Mouse (Mus musculus): ENCODE measurements at regions not wholly inside any gene's neighbourhood (a gene's known extent, or its start where the extent isn't known, plus 50 kb on each side); places are given as distances from the start of the nearest gene placed in this dataset.

DNA sequence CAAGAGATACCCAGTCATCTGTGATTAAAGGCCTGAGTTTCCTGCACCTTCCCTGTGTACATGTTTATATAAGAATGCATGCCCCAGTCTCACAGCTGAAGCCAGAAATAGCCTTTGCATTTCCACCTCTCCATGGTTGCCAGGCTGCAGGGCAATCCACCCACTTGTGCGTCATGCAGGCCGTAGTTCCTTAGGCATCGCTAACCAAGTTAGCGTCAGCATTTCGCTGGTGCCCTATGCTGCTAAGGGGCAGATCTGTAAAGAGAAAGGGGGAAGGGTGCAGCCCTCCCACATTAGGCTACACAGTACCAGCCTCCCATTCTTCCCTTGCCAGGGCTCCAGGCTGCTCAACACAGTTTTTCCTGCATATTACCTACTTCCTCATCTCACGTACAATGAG, 155.6 kb upstream of the Actbl2 start:
- DNase-seq (ENCODE audit: extremely low spot score in 1 of 2, low spot score in 1 of 2), result peak; percentile 46 to 75

DNA sequence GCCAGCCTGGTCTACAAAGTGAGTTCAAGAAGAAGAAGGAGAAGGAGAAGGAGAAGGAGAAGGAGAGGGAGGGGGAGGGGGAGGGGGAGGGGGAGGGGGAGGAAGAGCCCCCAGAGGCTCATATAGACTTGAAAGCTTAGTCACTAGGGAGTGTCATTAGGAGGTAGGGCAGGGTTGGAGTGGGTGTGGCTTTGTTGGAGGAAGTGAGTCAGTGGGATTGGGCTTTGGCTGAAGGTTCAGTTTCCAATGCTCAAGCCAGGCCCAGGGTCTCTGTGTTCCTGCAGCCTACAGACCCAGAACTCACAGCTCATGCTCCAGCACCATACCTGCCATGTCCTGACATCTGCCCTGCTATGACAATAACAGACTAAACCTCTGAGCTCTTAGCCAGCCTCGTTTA, 154.4 kb upstream of the Actbl2 start:
- no peak for DNase-seq (ENCODE audit: extremely low spot score in 1 of 2, low spot score in 1 of 2)

DNA sequence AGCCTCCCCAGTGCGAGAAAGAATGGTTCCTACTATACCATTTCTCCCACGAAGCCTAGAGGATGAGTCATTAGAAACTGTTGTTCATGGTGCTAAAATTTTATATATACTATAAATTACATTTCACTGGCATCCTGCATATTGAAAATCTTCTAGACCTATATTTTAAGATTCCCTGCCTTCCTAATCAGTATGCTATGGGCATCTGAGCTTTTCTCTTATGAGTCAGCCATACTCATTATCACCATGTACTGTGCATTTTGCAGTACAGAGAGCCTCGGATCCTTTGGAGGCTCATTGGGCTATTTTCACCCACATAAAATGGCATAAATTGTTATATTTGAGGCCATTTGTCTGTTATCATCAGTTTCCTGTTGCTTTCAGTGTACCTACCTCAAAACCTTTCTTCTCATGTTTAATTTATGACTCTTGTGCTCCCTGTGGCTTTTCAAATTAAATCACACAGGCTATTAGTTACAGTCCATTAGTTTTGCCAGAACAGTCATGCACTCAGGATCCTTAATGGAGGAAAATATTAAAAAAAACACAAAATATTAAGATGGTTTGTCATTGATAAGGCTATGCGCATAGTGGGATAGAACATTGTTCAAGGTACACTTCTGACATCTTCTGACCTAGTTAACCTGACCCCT, 150.1 kb upstream of the Actbl2 start:
- DNase-seq (ENCODE audit: extremely low spot score in 1 of 2, low spot score in 1 of 2), result peak in 1 of 2 experiments; percentile 38

DNA sequence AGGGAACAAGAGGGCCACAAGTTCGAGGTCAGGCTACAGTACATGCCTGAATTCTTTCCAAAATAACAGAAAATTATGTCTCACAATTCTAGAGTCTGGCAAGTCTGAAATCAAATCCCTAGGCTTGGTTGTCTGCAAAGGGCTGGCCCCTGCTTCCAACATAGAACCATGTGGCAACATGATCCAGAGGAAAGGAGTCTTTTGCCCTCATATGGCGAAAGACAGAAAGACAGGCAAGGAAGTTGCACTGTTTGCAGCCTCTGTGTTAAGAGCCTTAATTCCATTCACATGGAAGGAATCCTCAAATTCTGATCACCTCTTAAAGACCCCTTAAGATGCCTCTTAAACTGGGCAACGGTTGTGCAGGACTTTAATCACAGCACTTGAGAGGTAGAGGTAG, 123.7 kb upstream of the Actbl2 start:
- DNase-seq (ENCODE audit: extremely low spot score in 1 of 2, low spot score in 1 of 2), result no peak

DNA sequence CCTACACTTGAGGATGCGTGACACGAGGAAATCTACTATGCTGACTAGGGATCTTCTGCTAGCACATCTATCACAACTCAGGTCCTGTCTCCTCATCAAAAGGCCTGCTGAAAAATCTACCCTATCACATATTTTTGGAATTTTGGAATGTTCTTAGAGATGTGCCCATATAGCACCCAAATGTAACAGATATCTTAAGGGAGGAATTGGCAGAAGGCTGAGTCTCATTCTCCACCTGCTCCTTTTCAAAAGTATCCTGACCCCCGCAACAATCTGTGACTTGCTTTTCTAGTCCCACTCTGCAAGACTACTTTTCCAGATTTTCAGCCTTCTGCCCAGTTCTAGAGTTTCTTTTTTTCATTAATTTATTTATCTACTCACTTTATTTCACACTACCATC, 118.4 kb upstream of the Actbl2 start:
- peak in 1 of 2 experiments; percentile 18 for DNase-seq (ENCODE audit: extremely low spot score in 1 of 2, low spot score in 1 of 2)

DNA sequence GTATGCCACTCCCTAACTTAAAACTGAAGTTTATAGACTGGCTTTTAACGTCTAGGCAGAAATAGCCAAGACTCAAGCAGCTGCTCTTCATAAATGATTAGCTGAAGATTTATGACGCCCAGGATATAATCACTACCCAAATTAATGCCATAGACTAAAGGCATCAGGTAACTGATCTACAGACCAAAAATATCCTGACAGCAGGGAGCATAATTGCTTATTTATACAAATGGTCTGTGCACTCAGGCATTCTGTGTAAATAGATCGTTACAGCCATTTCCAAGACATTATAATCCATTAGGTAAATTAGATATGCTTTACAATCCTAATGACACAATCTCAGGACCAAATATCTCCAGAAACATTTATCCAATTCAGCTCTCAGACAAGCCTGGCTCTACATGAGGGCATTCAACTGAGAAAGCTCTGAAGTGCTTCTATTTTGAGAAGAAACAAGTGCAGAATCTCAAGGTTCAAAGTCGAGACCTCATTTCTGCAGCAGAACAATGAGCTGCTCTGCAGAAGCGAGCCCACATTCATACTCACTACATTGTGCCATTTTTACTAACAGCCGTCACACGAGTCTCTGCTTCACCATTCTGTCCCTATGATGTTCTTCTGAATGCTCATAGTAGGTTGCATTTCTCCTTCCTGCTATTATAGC, 111.9 kb upstream of the Actbl2 start:
- DNase-seq (ENCODE audit: extremely low spot score in 1 of 2, low spot score in 1 of 2), result no peak

DNA sequence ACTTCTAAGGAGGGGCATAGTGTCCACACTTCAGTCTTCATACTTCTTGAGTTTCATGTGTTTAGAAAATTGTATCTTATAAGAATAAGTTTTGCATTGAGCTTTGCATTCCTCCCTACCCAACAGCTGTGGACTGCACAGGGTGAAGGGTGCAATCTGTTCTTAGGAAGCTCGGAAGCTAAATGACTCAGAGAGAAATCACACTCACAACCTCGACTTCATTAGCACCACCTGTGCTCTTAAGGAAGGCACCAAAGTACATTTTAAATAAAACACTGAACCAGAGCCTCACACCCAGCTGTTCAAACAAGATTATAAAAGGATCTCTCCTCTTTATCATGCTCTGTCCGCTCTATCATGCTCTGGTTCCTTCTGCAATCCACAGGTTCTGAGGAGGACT, 110.1 kb upstream of the Actbl2 start:
- peak; percentile 33 to 45 for DNase-seq (ENCODE audit: extremely low spot score in 1 of 2, low spot score in 1 of 2)

DNA sequence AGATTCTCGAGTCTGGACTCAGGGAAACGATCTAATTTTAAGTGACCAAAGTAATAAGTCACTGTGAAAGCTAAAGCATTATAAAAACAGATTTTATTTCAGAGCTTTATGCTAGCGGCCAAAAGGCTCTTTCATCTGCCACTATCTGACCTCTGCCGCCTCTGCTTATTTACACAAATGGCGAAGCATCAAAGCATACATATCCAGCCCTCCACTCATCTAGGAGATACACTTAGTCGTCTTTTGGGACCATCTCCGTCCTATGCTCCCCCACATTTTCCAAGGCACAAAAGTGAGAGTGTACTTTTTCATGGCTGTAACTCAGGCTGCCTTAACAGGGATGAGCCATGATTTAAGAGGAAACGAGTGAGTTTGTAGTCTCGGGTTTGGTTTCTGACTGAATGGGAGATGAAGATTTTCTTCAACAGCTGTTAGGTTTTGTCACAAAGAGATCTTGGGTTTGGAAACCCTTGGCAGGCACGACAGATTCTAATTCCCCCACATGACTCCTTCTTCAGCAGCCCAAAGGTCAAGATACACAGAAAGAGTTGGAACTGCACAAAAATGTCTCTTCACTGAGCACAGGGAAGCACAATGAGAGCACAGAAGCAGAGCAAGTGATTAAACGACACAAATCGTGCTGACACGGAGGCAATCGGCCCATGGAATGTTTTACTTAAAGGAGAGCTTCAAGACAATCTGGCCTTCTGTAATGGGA, 96.7 kb upstream of the Actbl2 start:
- DNase-seq (ENCODE audit: extremely low spot score in 1 of 2, low spot score in 1 of 2), result no peak

DNA sequence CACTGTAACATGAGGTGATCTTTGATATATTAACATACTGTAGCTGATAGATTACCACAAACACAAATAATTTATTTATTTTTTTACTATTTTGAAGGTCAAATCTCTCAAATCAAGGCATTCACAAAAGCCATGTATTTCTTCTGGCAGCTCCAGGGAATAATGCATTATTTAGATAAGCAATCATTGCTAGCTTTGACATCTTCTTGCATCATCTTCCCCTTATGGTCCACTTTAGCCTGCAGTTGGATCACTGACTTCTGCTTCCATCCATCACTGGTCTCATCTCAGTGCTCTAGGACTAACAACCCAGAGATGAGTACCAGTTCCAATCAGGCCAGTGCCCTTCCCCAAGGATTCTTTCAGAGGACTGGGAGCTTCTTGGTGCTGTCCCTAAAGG, 95.3 kb upstream of the Actbl2 start:
- no peak for DNase-seq (ENCODE audit: extremely low spot score in 1 of 2, low spot score in 1 of 2)

DNA sequence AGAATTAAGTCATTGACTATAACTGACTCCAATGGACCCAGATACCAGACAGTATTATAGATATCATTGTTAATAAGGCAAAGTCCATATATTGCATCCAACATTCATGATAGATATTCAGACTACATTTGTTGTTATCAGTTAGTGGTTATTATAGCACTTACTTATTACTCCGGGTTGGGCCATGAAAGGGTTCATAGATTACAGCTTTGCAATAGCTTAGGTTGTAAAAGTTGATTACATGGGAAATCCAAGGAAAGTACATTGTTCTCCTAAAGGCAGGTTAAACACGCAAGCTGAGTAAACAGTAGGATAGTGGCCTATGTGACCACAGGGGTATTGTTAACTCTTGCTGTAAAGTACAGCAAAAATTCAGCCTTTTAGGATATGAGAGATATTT, 89.3 kb upstream of the Actbl2 start:
- no peak for DNase-seq (ENCODE audit: extremely low spot score in 1 of 2, low spot score in 1 of 2)

DNA sequence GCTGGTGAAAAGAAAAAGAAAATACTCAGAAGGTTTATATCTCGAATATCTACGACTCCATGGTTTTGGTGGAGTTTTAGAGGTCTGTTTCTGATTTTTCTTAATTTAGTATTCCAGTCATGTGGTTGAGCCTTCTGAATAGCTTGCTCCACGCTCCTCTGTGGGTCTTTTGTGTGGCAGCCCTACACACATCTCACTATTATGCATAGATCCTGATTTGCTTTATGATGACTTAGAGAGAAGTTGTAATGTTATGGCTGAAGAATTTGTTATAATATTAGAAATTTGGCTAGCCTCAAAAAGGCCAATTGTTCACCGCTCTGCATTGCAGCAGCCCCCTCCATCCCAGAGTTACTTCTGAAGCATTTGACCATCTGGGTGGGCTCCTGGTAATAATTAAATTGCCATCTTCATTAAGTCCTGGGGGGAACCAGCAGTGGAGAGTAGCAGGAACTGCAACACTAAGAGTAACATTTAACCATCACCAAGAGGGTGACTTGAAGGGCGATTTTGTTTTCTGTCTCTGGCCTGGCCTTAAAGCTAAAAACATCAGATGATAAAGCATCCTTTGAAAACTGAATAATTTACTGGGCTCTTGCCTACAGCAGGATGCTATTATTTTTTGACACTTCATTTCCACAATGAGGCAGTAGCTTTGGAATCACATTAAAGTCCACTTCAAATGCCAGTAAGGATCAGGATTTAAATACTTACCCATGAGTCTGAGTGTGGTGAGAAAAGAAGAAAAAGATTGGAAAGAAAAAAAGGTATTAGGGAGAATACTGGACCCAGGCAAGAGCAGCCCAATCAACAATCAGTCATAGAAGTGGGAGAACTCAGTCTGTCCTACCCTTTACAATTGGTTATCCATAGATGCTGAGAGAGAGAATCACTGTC, 84.3 kb upstream of the Actbl2 start:
- no peak for DNase-seq (ENCODE audit: extremely low spot score in 1 of 2, low spot score in 1 of 2)

DNA sequence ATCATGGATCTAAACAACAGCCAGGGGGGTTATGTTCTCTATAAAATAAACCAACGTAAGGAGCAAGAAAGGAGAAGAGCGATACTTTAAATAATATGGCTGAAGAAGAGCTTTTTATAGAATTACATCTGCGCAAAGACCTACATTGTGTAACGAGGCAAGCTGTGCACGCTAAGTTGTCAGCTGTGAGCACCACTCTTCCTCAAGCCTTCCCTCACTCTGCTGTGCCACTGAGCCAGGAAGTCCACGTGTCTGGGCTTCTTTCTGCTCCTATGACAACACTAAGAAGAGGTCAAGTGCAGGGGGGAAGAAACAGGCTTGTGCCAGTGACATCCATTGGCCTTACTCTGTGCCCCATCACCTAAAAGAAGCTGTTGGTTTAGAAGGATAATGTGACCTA, 75.6 kb upstream of the Actbl2 start:
- peak; percentile 42 to 57 for DNase-seq (ENCODE audit: extremely low spot score in 1 of 2, low spot score in 1 of 2)

DNA sequence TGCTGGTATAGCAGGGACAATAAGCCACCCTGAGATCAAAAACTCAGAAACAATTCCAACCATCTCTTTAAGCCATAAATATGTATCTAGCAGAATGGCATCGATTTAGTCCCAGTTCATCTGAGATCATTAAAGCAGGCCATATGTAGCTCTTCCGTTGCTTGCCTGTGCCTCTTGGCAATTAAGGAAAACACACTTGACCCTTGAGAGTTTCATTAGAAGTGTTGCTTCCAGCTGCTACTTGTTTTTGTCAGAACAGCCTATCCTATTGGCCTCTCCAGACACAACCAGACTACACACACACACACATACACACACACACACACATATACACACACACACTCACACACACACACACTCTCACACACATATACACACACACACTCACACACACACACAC, 71.5 kb upstream of the Actbl2 start:
- DNase-seq (ENCODE audit: extremely low spot score in 1 of 2, low spot score in 1 of 2), result no peak

DNA sequence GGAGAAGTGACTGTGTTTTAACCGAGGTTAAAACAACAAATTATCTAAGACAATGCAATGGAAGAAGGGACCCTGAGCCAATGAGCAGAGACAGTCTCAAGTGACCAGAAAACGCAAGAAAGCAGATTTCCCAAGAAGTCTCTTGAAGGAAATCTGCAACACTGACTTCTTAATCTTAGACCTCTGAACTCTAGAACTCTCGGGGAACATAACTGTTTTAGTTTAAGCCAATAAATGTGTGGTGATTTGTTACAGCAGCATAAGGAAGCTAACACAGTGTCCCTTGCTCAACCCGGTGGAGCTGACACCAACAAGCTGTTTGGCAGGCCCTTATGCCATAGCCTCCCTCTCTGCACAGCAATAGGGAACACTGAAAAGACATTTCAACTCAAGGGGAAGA, 69.0 kb upstream of the Actbl2 start:
- DNase-seq (ENCODE audit: extremely low spot score in 1 of 2, low spot score in 1 of 2), result no peak

DNA sequence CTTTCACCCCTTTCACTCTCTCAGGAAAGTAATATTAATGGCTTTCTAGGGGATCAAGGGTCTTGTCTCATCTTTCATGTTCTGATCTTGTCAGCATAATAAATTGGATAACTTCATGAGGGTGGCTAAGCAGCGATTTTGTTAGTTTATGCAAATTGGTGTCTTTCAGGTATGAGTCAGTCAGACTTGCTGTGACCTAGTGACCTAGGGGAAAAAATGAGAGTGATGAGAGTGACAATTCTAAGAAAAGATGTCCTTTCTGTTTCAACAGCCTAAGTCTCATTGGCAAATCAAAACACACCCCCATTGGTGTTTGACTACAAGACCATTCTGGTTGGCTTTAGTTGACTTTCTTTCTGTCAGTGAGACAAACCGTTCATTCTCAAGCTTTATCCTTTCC, 68.0 kb upstream of the Actbl2 start:
- no peak for DNase-seq (ENCODE audit: extremely low spot score in 1 of 2, low spot score in 1 of 2)

DNA sequence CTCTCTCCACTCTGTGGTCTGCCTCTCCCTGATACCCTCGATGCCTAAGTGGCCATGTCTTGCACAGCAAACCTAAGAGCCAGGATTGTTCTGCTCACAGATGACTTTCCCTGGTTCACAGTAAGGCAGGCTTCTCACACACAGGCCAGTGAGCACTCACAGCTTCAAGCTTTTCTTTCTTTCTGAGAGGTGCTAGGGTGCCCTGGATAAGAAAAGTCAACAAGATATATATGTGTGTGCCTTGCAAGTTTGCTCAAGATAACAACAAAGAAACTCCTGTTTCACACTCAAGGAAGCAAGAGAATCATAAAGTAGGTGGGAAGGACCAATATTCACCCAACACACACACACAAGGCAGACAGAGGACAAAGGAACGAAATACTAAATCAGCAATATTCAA, 60.9 kb upstream of the Actbl2 start:
- no peak for DNase-seq (ENCODE audit: extremely low spot score in 1 of 2, low spot score in 1 of 2)

DNA sequence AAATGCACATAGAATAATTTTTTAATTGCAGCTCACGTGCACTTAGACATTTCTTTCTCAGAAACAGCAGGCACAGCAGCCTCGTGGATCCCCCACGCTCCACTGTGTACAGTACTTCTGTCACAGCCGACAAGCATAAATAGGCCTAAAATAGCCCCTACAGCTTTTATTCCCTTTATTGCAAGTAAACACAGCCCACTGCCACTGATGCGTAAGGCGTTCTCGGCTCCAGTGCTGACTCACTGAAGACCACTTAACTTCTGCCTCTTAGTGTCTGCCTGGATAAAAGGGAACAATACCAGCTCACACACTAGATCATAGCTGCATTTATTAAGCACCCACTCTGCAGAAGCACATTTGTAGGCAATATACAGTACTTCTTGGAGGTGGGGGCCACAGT, 60.5 kb upstream of the Actbl2 start:
- peak; percentile 39 to 44 for DNase-seq (ENCODE audit: extremely low spot score in 1 of 2, low spot score in 1 of 2)

DNA sequence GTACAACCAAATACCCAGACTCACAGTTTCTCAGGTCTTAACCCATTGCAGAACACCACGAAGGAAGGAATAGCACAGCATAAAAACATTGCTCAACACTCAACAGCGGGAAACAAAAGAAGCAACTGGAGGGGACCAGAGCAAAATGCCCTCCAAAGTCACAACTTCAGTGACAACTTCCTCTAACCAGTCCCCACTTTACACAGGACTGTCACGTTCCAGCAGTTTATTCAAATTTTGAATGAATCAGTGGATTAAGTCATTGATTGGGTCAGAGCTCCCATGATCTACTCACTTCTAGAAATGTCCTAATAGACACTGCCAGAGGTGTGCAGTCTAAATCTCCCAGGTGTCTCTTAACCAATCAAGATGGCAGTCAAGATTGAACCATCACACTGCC, 53.3 kb upstream of the Actbl2 start:
- DNase-seq (ENCODE audit: extremely low spot score in 1 of 2, low spot score in 1 of 2), result no peak

DNA sequence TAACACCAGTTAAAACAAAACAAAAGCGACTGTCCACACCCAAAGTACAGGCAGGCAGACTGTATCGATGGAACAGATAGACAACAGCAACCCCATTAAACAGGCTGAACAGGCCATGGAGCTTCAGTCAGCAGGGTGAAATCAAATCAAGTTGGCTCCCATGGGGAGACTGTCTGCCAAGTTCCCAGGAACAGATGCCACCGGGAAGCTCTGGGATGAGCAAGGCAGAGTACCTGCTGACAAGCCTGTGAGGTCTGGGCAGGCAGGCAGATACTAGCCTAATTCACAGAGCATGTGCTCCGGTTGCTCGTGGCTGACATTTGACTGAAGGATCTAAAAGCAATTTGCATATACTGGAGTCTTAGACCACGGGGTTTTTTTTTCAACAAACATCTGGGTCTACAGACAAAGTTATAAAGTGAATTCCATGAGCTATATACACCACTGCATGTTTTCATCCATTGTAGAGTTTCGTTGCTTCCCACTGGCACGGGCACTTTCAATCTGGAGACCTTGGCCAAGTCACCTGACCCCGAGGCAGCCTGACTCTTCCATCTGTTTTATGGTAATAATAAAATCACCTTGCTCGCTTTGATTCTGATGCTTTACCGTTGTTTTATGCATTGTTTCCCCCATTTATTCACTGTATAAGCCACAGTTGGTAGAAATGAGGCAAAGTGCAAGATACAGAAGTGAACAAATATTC, 50.1 kb upstream of the Actbl2 start:
- DNase-seq (ENCODE audit: extremely low spot score in 1 of 2, low spot score in 1 of 2), result peak in 1 of 2 experiments; percentile 26

Data from frontal cortex, adult 2 months (tissue).